Mouse (Mus musculus): Measurements from ENCODE around the gene Mns1.

DNA sequence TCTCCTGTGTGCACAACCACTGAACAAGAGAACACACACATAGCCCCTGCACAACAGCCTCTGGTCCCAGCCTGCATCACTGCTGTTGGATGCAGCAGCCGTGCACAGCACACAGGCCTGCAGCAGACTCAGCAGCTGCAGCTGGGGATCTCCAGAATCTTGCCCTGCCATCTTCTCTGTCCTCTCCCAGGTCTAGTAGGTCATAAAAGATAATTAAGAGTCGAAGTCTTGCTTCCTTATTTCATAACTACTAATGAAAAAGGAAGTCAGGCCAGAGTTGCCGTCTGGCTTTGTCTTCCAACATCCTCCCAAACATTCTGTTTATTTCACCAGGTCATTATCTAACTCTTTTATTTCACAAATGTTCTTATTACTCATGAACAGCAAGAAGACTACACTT, 23.0 kb downstream of the Mns1 start:
- no peak for TF ChIP-seq CTCF (IDR thresholded peaks at IDR 0.05; ENCODE audit: low read depth)
- no peak for TF ChIP-seq EP300 (IDR thresholded peaks at IDR 0.05; ENCODE audit: low read depth)
